Mouse (Mus musculus) ES-E14 (cell line): ENCODE results near the gene Car3. TPM values are rescaled to one million over a fixed set of nuclear protein-coding genes. Genes with fewer than 3 reads are reported as not detected.

Source experiments
- DNase-seq: peaks from one replicate; pipeline ENCODE4 v3.0.0-alpha.2; 2013; ENCODE audit warnings: low read depth, low spot score
- H3K27ac ChIP-seq: 2 replicates; pipeline ENCODE4 v1.5.1; 2012; ENCODE audit warnings: low read depth, mild to moderate bottlenecking, low read length, moderate library complexity, mixed read lengths; ENCODE audit not compliant: poor library complexity, insufficient read depth, severe bottlenecking
- H3K36me3 ChIP-seq: 2 replicates; pipeline ENCODE4 v1.6.1; 2012; ENCODE audit warnings: mild to moderate bottlenecking, low read length, moderate library complexity, mixed read lengths; ENCODE audit not compliant: control insufficient read depth, poor library complexity, insufficient read depth, severe bottlenecking
- H3K4me1 ChIP-seq, 2 experiments: fragments of 150-350 bp in 1 of 2; sonication (generic) in 1 of 2; 2 replicates each; pipeline ENCODE4 v1.6.1; 2012; ENCODE audit warnings: low read length in 2 of 2, mild to moderate bottlenecking in 1 of 2, mixed read lengths in 1 of 2; ENCODE audit not compliant: control insufficient read depth in 2 of 2, insufficient read depth in 2 of 2, poor library complexity in 1 of 2
- H3K4me3 ChIP-seq, 2 experiments: fragments of 150-350 bp in 1 of 2; sonication (generic) in 1 of 2; 2 replicates each; pipeline ENCODE4 v1.5.1; 2012; ENCODE audit warnings: low read length in 2 of 2, low read depth in 1 of 2, mild to moderate bottlenecking in 1 of 2, mixed read lengths in 1 of 2; ENCODE audit not compliant: insufficient read depth in 1 of 2, poor library complexity in 1 of 2, severe bottlenecking in 1 of 2
- H3K9ac ChIP-seq: 2 replicates; pipeline ENCODE4 v1.6.1; 2012; ENCODE audit warnings: low read depth, mild to moderate bottlenecking, low read length, mixed read lengths; ENCODE audit not compliant: poor library complexity, insufficient read depth, severe bottlenecking
- H3K9me3 ChIP-seq: fragments of 150-350 bp; sonication (generic); 2 replicates; pipeline ENCODE4 v1.6.1; 2012; ENCODE audit warnings: low read depth, mild to moderate bottlenecking, low read length; ENCODE audit not compliant: control insufficient read depth, insufficient read depth
- CHD2 ChIP-seq: IDR thresholded peaks from 2 replicates; pipeline ENCODE4 v1.6.1; 2014; ENCODE audit warnings: mild to moderate bottlenecking, low read depth, low read length, inconsistent platforms
- HCFC1 ChIP-seq: IDR thresholded peaks from 2 replicates; pipeline ENCODE4 v1.6.1; 2012; ENCODE audit warnings: low read length, inconsistent platforms, borderline replicate concordance; ENCODE audit not compliant: insufficient read depth
- MAFK ChIP-seq: IDR thresholded peaks from 2 replicates; pipeline ENCODE4 v1.6.1; 2014; ENCODE audit warnings: mild to moderate bottlenecking, low read depth, low read length, inconsistent platforms; ENCODE audit not compliant: insufficient read depth
- ZC3H11A ChIP-seq: IDR thresholded peaks from 2 replicates; pipeline ENCODE4 v1.6.1; 2012; ENCODE audit warnings: low read depth, mild to moderate bottlenecking, inconsistent platforms, low read length, borderline replicate concordance
- ZNF384 ChIP-seq: IDR thresholded peaks from 2 replicates; pipeline ENCODE4 v1.6.1; 2012; ENCODE audit warnings: low read depth, low read length, inconsistent platforms
- in situ Hi-C, 2 experiments: fragments of 600-800 bp; cut with MboI; formaldehyde crosslinking; loops; one replicate each; pipeline ENCODE4 v1.15.1; 2025; ENCODE audit warnings: low sequenced_read_pairs in 2 of 2, inconsistent platforms in 1 of 2; ENCODE audit not compliant: unreplicated experiment in 2 of 2
- total RNA-seq: library from RNA; depleted of rRNA; stranded (reverse); fragments of 300-350 nt; gene quantifications from 2 replicates; pipeline ENCODE4 v1.2.3, GENCODE M21; 2012

Car3 gene
- total RNA-seq, 1 experiment: 5.3 TPM

DNA sequence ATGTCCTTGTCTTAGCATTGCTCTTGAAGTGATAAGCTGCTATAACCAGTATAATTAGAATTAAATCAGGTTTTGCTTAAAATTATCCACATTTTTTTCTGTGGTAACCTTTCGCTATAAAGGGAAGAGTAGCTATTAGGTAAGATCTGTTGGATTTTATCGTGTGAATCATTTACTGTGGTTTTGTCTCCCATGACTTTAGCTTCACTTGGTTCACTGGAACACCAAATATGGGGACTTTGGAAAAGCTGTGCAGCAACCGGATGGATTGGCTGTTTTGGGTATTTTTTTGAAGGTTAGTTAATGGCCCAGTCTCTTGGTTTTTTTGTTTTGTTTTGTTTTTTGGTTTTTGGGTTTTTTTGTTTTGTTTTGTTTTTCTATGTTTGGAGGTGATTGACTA is 32.0 kb downstream of the Car3 start:
- Histone ChIP-seq H3K4me1 (peaks cover 0 to 2% of the 10 kb centered on the region in 2 experiments; a peak in 1 of 4 replicates), H3K27ac (no peak overlapping the region), H3K9me3 (no peaks in the 10 kb centered on the region), H3K9ac (no peak overlapping the region), H3K4me3 (no peak overlapping the region), H3K36me3 (peaks cover 14% of the 10 kb centered on the region)
- in situ Hi-C loops: no loop called here
- TF ChIP-seq CHD2: no peak
- DNase-seq: no peak

DNA sequence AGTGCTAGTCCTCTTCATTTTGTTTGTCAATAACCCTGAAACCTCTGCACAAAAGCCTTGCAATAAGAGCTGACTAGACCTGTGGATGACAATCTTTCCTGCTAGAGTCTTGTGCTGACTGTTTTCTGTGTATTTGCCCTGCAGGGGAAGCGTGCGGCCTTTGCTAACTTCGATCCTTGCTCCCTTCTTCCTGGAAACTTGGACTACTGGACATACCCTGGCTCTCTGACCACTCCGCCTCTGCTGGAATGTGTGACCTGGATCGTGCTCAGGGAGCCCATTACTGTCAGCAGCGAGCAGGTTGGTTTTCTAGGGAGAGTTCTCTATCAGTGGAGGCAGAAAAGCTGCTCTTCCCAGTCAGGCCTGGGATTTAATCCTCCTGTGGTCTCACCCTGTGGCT is 34.5 kb downstream of the Car3 start:
- H3K9ac ChIP-seq: no peak overlapping the region
- peaks cover 21% of the 10 kb centered on the region for H3K36me3 ChIP-seq
- H3K4me3 ChIP-seq: no peak overlapping the region
- in situ Hi-C loops: no loop called here
- no peaks in the 10 kb centered on the region for H3K9me3 ChIP-seq
- TF ChIP-seq CHD2: no peak
- no peak for TF ChIP-seq MAFK
- no peak for TF ChIP-seq HCFC1
- no peak for TF ChIP-seq ZNF384
- TF ChIP-seq ZC3H11A: no peak
- H3K27ac ChIP-seq: no peak overlapping the region
- no peak for DNase-seq
- H3K4me1 ChIP-seq: no peaks in the 10 kb centered on the region

DNA sequence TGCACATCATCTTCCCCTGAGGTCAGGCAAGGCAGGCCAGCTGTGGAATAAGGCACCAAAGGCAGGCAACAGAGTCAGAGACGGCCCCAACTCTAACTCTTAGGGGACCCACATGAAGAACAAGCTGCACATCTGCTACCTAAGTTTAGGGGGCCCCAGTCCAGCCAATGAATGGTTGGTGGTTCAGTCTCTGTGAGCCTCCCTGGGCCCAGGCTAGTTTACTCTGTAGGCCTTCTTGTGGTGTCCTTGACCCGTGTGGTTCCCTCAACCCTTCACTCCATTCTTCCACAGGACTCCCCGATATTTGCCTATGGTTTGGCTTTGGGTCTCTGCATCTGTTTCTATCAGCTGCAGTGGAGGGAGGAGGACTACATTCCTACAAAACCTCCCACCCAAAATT is 40.1 kb downstream of the Car3 start:
- H3K4me3 ChIP-seq: no peak overlapping the region
- H3K36me3 ChIP-seq: peaks cover 18% of the 10 kb centered on the region
- no peak overlapping the region for H3K27ac ChIP-seq
- no peak for DNase-seq
- no peak for TF ChIP-seq CHD2
- no peak for TF ChIP-seq ZC3H11A
- no peak overlapping the region for H3K9ac ChIP-seq
- 0 out of 4 replicates have a peak, but pooled peaks cover 0 to 6% of the 10 kb centered on the region in 2 experiments for H3K4me1 ChIP-seq
- no peaks in the 10 kb centered on the region for H3K9me3 ChIP-seq
- in situ Hi-C loops: no loop called here

- in situ Hi-C loops: no loop called here
- Histone ChIP-seq H3K4me1 (0 out of 4 replicates have a peak, but pooled peaks cover 0 to 6% of the 10 kb centered on the region in 2 experiments), H3K9ac (no peak overlapping the region), H3K27ac (no peak overlapping the region), H3K9me3 (no peaks in the 10 kb centered on the region), H3K4me3 (no peak overlapping the region), H3K36me3 (peaks cover 17% of the 10 kb centered on the region)
- TF ChIP-seq MAFK (no peak), CHD2 (no peak), ZNF384 (no peak), HCFC1 (no peak), ZC3H11A (no peak)
- no peak for DNase-seq
Observed at GRCm38 (mm10) chr3:14904165-14904564, 40.9 kb downstream of the Car3 start.

GRCm38 (mm10) chr3:14907271-14907670 is 44.0 kb downstream of the Car3 start:
- no peak overlapping the region for H3K4me3 ChIP-seq
- H3K36me3 ChIP-seq: peaks cover 4% of the 10 kb centered on the region; the same call in 1 of the 2 replicates
- H3K9ac ChIP-seq: no peak overlapping the region
- peak; percentile 51 for DNase-seq
- no peak for TF ChIP-seq ZC3H11A
- no peak for TF ChIP-seq ZNF384
- no peak for TF ChIP-seq HCFC1
- no peak for TF ChIP-seq CHD2
- TF ChIP-seq MAFK: no peak
- H3K4me1 ChIP-seq: 0 out of 4 replicates have a peak, but pooled peaks cover 0 to 6% of the 10 kb centered on the region in 2 experiments
- H3K27ac ChIP-seq: no peak overlapping the region
- in situ Hi-C loops: no loop called here
- H3K9me3 ChIP-seq: no peaks in the 10 kb centered on the region
